Mouse (Mus musculus): Measurements from ENCODE around the gene Bco1.

The Bco1 gene

GRCm38 (mm10) chr8:117089802-117090201 lies 5.9 kb upstream of the Bco1 start:
- DNase-seq (ENCODE audit: low read depth, low spot score), result no peak

DNA sequence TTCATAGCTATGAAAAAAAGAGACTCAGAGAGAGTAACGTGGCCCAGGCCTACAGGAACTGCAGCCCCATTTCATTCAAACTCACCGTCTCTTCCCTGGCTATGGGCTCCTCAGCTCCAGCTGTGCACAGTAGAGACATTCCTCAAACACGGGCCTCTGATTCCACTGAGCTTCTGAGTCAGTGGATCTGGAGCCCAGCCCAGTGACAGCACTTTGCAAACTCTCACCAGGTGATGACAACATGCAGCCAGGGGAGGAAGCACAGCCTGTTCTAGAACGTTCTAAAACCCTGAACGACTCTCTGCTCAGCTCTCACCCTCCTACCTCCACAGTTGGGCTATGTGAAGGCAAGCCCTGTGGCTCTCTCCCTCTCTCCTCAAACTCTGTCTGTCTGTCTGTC lies 1.6 kb upstream of the Bco1 start:
- no peak for DNase-seq (ENCODE audit: low read depth, low spot score)

DNA sequence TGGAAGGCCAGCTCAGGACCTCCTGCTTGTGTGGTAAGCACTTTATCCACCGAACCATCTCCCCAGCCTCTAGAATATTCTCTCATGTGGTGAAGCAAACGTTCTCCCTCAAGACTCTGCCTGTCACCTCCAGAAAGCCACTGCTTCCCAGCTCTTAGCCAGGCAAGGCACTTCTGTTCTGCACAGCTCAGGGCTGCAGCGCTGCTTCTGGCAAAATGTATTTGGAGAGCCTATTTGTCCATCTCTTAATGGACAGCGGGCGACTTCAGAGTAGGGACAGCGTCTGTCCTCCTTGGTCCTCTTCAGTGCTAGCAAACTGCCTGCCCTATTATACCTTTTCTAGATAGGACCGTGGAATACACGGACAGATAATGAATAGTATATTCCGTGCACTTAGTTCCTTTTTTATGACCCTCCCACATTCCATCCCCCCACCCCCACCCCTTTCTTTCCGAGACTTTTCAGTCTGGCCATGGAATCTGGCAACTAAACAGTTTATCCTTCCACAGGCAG lies 1.5 kb downstream of the Bco1 start:
- DNase-seq (ENCODE audit: low read depth, low spot score), result no peak

DNA sequence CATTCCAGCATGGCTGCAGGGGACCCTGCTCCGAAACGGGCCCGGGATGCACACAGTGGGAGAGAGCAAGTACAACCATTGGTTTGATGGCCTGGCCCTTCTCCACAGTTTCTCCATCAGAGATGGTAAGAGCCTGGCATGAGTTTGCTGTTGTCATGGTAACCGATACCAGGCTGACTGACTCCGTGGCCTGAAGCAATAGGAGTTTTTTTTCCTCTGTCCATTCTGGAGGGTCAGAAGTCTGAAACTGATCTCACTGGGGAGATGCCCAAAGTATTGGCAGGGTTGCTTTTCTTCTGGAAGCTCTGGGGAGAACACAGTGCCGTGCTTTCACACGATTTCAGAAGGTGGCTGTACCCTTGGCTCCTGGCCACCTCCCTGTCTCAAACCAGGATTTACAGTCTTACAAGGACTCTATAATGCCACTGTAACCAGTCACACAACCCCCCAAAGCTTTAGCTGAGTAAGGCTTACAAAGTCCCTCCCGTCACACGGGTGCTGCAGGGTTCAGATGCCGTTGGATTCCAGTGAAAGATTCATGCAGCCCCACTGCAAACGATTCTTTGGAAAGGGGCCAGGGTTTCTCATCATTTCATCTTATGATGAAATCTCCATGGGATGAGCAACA lies 2.0 kb downstream of the Bco1 start:
- DNase-seq (ENCODE audit: low read depth, low spot score), result no peak

DNA sequence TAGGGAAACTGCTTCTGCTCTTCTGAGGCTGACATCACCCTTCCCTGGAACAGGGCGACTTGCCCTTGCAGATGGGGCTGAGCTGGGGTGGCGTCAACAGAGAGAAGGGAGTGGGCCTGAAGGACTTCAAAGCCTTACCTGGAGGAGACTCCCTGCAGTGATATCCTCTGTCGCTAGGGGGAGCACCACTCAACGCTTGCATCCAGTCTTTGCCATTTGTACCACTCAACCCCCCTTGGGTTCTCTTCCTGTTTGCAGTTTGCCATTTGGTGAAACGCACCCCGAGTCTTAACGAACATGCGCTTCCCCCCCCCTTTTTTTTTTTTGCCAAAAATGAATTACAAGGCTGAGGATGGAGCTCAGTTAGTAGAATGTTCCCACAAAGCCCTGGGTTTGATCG lies 11.9 kb downstream of the Bco1 start:
- peak; percentile 35 for DNase-seq (ENCODE audit: low read depth, low spot score)

DNA sequence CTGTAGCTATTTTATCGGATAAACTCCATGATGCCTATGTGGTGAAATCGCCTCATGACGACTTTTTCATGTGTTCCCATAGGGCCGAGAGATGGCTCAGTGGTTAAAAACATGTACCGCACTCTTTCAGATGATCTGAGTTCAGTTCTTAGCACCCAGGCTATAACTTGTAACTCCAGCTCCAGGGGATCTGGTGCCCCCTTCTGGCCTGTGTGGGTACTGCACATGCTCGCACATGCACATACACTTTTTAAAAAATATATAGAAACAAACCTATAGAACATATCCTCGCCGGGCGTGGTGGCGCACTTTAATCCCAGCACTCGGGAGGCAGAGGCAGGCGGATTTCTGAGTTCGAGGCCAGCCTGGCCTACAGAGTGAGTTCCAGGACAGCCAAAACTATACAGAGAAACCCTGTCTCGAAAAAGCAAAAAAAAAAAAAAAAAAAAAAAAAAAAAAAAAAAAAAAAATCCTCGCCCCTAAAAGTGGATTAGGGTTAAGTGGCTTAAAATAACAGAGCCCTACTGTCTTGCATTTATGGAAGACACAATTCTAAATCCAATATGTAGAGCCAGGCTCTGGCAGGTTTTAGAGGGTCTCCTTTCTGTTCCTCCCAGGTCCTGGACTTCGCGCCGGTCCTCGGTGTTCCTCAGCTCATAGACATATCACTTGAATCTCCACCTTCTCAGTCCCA lies 13.5 kb downstream of the Bco1 start:
- no peak for DNase-seq (ENCODE audit: low read depth, low spot score)

DNA sequence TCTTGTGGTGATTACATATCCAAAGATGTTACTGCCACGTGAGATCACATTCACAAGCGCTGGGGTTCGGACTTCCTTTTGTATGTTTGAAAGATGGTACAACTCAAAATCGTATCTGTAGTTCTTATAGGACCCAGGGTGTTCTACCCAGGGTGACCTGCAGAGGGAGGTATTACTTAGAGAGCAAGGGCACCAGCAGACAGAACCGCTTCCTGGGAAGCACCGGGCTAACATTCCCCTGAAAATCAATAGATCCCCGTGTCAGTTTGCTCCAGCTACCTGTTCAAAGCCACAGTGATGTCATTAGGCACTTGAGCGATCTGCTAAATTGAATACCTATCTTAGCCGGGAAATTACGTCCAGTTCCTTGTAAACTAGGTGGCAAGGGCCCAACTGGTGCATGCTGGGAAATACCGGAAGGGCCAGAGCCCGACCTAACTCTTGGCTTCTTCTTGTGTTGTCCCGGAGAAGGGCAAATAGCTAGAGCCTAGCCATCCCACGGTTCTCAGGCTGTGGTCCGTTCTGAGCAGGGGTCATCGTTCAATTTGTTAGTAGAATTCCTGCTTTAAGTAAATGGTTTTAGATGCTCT lies 14.2 kb downstream of the Bco1 start:
- DNase-seq (ENCODE audit: low read depth, low spot score), result no peak

- DNase-seq (ENCODE audit: low read depth, low spot score), result no peak
Measured at GRCm38 (mm10) chr8:117111641-117112040, 16.0 kb downstream of the Bco1 start.

DNA sequence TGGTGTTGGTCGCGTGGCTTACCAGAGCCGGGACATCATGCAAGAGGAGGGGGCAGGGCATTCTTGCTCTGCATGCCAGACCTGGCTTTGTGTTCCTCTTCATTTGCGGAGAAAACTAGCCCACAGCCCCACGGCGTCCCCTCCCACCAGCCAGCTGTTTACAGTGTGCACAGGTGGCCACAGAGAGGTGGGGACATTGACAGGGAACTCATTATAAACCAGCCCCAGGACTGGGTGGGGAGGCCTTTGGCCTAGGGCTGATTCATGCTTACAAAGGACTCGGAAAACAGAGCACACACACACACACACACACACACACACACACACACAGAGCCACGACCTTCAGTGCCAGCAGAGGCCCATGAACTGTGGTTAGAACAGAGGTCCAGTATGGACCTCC lies 16.6 kb downstream of the Bco1 start:
- DNase-seq (ENCODE audit: low read depth, low spot score), result no peak

DNA sequence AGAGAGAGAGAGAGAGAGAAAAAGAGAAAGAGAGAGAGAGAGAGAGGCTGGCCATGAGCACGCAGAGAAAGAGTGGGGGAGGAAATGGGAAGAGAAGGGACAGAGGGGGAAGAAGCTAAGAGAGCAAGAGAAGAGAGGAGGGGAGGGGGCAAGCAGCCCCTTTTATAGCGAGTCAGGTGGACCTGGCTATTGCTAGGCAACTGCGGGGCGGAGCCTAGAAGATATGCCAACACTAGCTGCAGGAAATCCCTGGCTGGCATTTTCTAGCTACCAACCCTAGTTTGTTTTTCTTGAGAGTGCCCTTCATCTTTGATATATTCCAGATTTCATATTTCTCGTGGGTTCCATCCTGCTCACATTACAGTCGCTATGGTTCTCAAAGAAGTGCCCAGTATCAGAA lies 19.4 kb downstream of the Bco1 start:
- DNase-seq (ENCODE audit: low read depth, low spot score), result no peak

DNA sequence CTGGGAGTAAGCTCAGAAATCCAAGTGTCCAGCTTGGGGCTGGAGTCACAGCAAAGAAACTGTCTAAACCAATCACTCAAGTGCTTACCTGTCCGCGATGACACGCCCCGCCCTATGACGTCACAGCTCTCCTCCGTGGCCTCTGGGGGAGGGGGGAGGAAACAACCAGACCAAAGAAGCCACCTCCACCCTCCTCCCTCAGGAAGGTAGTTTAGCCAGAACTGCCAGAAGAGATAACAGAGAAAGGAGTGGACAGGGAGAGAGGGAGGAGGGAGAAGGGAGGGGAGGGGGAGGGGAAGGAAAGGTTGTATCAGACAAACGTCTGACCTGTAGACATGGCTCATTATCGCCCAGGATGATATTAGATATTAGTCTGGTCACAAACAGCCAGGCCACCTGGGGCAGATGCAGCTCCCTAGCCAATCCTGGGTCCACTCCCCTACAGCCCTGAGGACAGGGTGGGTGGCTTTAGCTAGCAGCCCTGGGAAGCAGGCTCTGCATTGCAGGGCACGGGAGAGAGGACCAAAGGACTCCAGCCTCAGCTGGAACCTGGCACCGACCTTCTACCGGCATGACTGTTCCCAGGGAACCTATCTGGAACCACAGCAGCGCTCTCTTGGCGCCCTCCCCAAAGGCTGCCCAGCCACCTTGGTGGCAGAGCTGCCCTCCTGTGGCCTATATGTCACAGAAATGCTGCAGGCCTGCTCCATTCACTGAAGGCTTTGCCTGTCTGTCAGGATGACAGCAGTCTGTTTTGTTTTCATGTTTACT lies 20.2 kb downstream of the Bco1 start:
- no peak for DNase-seq (ENCODE audit: low read depth, low spot score)

DNA sequence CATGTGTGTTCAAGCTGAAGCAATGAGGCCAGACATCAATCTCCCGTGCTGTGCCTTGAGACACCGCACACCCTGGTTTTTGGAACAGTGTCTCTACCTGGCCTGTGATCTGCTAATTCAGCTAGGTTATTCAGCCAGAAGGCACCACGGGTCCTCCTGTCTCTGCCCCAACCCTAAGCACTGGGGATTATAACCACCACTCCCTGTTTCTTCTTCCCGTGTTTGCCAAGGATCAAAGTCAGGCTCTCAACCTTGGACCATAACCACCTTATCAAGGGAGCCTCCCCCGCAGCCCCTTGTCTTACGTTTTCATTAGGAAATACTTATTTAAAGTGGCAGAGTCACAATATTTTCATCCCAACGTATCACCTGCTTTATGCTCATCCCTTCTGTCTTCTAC lies 20.9 kb downstream of the Bco1 start:
- no peak for DNase-seq (ENCODE audit: low read depth, low spot score)

DNA sequence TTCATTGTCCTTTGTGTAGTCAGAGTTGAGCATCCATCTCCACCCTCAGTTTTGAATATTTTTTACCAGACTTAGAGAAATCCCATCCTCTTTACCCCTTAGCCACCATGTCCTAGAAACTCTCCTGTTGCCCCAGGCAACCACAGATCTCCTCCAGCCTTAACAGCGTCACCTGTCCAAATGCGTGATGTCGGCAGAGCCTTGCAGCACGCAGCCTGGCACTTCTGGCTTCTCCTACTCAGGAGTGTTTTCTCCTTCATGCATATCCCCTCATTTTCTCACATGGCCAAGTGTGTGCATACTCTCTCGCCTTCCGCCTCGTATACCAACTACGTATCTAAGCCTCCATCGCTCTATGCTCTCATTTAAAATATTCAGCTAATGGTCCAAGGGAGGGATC lies 22.8 kb downstream of the Bco1 start:
- DNase-seq (ENCODE audit: low read depth, low spot score), result no peak

GRCm38 (mm10) chr8:117121277-117121676 lies 25.6 kb downstream of the Bco1 start:
- DNase-seq (ENCODE audit: low read depth, low spot score), result no peak

DNA sequence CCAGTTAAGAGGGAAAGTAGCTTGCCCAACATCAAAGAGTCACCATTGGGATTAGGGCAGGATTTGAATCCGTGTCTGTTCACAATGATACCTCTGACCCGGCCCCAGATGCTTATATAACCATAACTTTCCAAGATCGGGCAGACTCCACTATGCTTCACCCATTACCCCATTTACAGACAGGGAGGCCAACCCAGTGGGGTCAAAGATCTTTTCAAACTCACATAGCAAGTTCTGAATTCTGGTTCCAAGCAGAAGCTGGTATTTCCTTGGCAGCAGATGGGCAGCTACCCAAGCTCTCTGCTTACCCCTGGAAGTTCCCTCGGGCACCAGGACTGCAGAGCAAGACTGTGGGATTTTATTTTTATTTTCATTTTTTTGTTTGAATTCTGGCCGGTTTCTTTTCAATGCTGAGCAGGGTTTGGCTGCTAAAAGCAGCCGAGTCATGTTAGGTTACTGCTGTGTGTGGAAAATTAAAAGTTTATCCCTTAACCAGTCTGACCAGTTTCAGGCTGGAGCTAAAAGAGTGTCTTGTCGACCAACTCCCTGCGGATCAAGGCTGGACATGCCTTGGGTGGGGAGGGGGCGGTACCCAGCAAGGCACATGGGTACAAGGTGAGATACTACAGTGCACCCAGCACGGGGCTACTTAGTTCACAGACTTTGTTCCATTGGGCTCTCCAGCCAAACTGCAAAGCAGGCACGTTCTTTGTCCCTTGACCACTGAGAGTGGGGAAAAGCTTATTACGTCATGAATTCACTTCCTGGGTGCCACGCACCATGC lies 28.4 kb downstream of the Bco1 start:
- DNase-seq (ENCODE audit: low read depth, low spot score), result no peak

GRCm38 (mm10) chr8:117125854-117126253 lies 30.2 kb downstream of the Bco1 start:
- no peak for DNase-seq (ENCODE audit: low read depth, low spot score)

DNA sequence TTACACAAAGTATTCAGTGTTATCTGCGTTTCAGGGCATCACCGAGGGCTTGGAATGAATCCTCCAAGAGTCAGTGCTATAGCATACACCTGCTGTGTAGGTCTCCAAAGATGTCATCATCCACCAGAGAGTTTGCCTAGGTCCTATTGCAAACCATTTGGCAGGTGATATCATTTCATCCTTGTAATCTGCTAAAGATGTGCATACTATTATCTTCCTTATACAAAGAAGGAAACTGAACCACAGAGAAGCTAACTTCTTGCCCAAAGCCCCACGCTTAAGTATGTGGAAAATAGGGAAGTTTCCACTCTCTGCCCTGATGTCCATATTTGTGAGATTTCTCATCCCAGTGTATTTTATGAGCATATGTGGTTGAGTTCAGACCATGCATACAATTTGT lies 30.8 kb downstream of the Bco1 start:
- DNase-seq (ENCODE audit: low read depth, low spot score), result no peak

- no peak for DNase-seq (ENCODE audit: low read depth, low spot score)
Measured at GRCm38 (mm10) chr8:117127063-117127462, 31.4 kb downstream of the Bco1 start.

DNA sequence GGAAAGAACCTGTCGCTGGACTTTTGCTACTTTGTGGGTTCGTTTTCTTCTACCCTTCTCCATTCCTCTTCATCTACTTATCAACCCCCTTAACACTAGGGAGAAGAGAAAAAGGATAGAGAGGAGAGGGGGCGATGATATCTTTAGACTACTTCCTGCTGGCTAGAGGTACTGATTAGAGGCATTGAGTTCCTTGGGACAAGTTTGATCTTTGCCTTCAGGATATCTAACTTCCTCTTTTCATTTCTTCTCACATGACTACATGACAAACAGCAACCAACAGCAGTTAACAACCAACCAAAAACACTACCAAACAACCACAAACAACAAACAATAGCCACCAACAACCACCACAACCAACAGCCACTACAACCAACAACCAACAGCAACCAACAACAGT lies 38.0 kb downstream of the Bco1 start:
- DNase-seq (ENCODE audit: low read depth, low spot score), result no peak

DNA sequence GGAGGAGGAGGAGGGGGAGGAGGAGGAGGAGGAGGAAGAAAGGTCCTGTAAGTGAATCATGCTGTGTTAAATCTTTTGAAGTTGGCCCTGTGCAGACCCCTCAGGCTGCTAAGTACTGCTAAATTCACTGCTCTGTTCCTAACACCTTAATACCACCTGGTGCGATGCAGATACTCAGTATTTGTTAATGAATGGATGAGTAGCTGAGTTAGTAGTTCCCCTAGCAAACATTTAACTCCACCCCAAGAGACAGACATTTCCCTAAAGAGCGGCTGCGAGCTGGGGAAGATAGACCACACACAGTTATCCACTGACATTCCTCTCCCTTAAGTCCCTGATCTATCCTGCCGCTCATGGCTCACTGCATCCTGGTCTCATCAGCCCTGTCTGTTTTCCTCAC lies 40.7 kb downstream of the Bco1 start:
- DNase-seq (ENCODE audit: low read depth, low spot score), result no peak

GRCm38 (mm10) chr8:117136763-117137162 lies 41.1 kb downstream of the Bco1 start:
- no peak for DNase-seq (ENCODE audit: low read depth, low spot score)

DNA sequence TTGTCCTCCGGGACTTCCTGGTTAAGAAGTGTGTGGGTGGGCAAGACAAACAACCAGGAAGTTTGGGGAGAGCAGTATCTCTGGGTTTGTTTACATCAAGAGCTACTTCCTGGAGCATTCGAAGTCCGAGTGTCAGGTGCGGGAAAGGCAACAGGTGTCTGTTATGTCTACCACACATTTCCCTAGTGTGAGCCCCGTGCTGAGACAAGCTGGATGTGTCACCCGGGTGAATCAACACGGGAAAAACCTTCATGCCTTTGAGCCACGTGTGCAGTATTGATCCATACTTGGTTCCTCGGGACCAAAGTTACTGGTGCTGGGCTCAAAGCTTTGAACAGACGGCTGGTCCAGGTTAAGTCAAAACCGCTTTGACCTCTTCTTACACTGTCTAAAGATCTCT lies 41.7 kb downstream of the Bco1 start:
- DNase-seq (ENCODE audit: low read depth, low spot score), result no peak
